Mouse (Mus musculus) embryonic facial prominence, embryonic 10.5 days (tissue): ENCODE data around the gene Lnx1. TPM values are rescaled to one million over a fixed set of nuclear protein-coding genes. Genes with fewer than 3 reads are reported as not detected.

Experiments
- DNase-seq: peaks from one replicate; pipeline ENCODE4 v3.0.0-alpha.2; 2017; ENCODE audit warnings: low spot score
- H3K27ac ChIP-seq: fragments of 300-500 bp; sonication (generic); replicated peaks from 2 replicates; pipeline ENCODE4 v1.5.1; 2016; ENCODE audit warnings: mild to moderate bottlenecking
- H3K27me3 ChIP-seq: fragments of 300-500 bp; sonication (generic); replicated peaks from 2 replicates; pipeline ENCODE4 v1.6.1; 2016; ENCODE audit warnings: low read depth, mild to moderate bottlenecking; ENCODE audit not compliant: poor library complexity, severe bottlenecking
- H3K36me3 ChIP-seq: fragments of 300-500 bp; sonication (generic); replicated peaks from 2 replicates; pipeline ENCODE4 v1.6.1; 2016; ENCODE audit warnings: mild to moderate bottlenecking, moderate library complexity
- H3K4me1 ChIP-seq: fragments of 300-500 bp; sonication (generic); 2 replicates; pipeline ENCODE4 v1.6.1; 2016
- H3K4me3 ChIP-seq: fragments of 300-500 bp; sonication (generic); 2 replicates; pipeline ENCODE4 v1.5.1; 2016; ENCODE audit warnings: mild to moderate bottlenecking, moderate library complexity
- H3K9me3 ChIP-seq: fragments of 300-500 bp; sonication (generic); 2 replicates; pipeline ENCODE4 v1.6.1; 2016; ENCODE audit warnings: mild to moderate bottlenecking
- whole genome bisulfite sequencing: fragments of 180-500 bp; shearing (Covaris S2); methylation state at CpG from one replicate; pipeline ENCODE4 v1.1.7; 2016; 5-methylcytosine and 5-hydroxymethylcytosine counted together
- polyA plus RNA-seq: library from polyadenylated mRNA; unstranded; fragments of >200 nt; fragmentation: Nextera tagmentation; extraction: Ambion mirVana; gene quantifications from 2 replicates; pipeline ENCODE4 v1.2.1, GENCODE M21; 2016

Lnx1 gene
- 1.7 TPM in 2 replicates for polyA plus RNA-seq

- Histone ChIP-seq H3K27me3 (peaks cover 17% of the 10 kb centered on the region), H3K4me1 (peaks cover 44% of the 10 kb centered on the region), H3K27ac (peak within 1 kb of the TSS; percentile 81), H3K36me3 (no peaks in the 10 kb centered on the region), H3K9me3 (no peaks in the 10 kb centered on the region), H3K4me3 (peak within 1 kb of the TSS; percentile 59)
- 48% methylated on average over 11 of the region's 11 CpGs for WGBS
- peak; percentile 39 for DNase-seq
Measured at GRCm38 (mm10) chr5:74702766-74703165, at the start of gene Lnx1. Gene Lnx1 (minus strand): TSS chr5:74702912.

- no peaks in the 10 kb centered on the region for H3K9me3 ChIP-seq
- no peaks in the 10 kb centered on the region for H3K36me3 ChIP-seq
- 93% methylated on average over 5 of the region's 5 CpGs for WGBS
- H3K27me3 ChIP-seq = no peaks in the 10 kb centered on the region
- H3K27ac ChIP-seq = no peak overlapping the region
- no peak overlapping the region for H3K4me3 ChIP-seq
- H3K4me1 ChIP-seq = peaks cover 13% of the 10 kb centered on the region
- no peak for DNase-seq
Measured at GRCm38 (mm10) chr5:74750501-74750900, 47.8 kb upstream of the Lnx1 start.

GRCm38 (mm10) chr5:74747476-74747875 lies 44.8 kb upstream of the Lnx1 start:
- Histone ChIP-seq H3K27me3 (no peaks in the 10 kb centered on the region), H3K36me3 (no peaks in the 10 kb centered on the region), H3K4me1 (no peaks in the 10 kb centered on the region), H3K27ac (no peak overlapping the region), H3K4me3 (no peak overlapping the region), H3K9me3 (no peaks in the 10 kb centered on the region)
- WGBS = 86% methylated on average over 3 of the region's 3 CpGs
- no peak for DNase-seq

DNA sequence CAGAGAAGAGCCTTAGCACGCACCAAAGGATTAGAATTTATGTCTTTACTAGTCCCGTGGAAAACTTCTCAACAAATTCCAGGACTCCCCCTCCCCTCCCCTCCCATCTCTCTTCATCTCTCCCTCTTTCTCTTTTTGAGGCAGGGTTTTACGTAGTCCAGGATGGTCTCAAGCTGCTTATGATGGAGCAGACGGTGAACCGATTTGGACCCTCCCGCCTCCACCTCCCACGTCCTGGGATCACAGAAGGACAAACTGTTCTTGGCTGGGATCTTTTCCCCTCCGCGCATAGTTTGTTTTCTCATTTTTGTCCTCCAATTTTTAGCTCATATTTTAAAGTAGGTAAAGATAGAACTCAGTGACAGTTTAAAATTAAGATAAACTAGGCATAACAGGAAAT lies 38.2 kb upstream of the Lnx1 start:
- no peaks in the 10 kb centered on the region for H3K36me3 ChIP-seq
- DNase-seq = no peak
- H3K27ac ChIP-seq = no peak overlapping the region
- no peaks in the 10 kb centered on the region for H3K9me3 ChIP-seq
- H3K4me3 ChIP-seq = no peak overlapping the region
- peaks cover 26% of the 10 kb centered on the region for H3K4me1 ChIP-seq
- no peaks in the 10 kb centered on the region for H3K27me3 ChIP-seq
- 90% methylated on average over 9 of the region's 9 CpGs for WGBS

DNA sequence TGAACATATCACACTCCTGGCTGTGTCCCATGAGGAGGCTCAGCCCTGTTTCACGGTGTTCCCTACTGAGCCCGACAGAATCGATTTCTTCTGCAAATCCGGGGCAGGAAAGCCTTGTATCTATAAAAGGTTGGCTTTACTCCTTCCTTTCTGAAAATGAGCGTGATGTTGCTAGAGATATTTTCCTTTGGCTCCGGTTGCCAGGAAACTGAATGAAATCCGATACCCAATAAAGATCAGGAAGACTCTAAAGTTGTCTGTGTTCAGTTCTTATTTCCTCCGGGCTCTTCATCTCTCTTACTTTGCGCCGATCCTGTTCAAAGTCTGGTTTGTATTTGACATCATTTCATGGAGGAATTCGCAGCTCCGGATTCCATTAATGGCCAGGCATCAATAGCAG lies 36.7 kb upstream of the Lnx1 start:
- H3K27me3 ChIP-seq = no peaks in the 10 kb centered on the region

GRCm38 (mm10) chr5:74738312-74738711 lies 35.6 kb upstream of the Lnx1 start:
- peak; percentile 60 for DNase-seq
- Histone ChIP-seq H3K4me3 (no peak overlapping the region), H3K9me3 (no peaks in the 10 kb centered on the region), H3K27ac (peak overlapping the region; percentile 65; the same call in 1 of the 2 replicates), H3K36me3 (no peaks in the 10 kb centered on the region), H3K4me1 (peaks cover 38% of the 10 kb centered on the region), H3K27me3 (0 out of 2 replicates have a peak, but pooled peaks cover 7% of the 10 kb centered on the region)
- 66% methylated on average over 3 of the region's 3 CpGs for WGBS

More for the DNA sequence above, 36.7 kb upstream of the Lnx1 start:
- Histone ChIP-seq H3K4me3 (peak overlapping the region; percentile 2; the same call in 1 of the 2 replicates), H3K27ac (no peak overlapping the region), H3K36me3 (no peaks in the 10 kb centered on the region), H3K9me3 (no peaks in the 10 kb centered on the region), H3K4me1 (peaks cover 29% of the 10 kb centered on the region)
- 56% methylated on average over 12 of the region's 12 CpGs for WGBS
- DNase-seq = no peak

DNA sequence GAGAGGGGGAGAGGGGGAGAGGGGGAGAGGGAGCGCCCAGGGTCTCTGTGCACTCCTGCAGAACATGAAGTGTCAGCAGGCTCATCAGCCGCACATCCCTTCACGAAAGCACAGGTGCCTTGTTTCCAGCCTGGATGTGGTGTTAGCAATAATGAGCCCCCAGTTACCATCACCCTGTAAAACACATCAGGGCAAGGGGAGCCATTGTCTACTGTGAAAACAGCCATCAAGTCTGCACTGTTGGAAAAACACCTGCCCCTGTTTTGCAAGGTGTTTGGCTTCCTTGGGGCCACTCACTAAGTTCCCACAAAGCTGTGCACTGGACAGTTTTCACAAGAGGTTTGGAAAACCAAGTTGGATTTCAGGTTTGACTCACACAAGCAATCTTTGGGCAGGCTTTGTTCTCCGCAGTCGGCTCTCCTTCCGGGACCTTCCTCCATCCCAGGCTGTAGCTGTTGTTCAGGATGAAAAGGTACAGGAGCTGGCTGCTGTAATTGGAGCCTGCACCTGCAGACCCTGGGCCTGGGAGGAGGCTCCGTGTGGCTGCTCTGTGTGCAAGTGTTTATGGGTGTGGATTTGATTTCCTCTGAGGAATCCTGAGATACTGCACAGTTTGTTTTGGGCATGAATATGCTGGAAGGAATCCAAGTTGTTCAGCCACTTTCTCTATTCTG lies 31.3 kb upstream of the Lnx1 start:
- Histone ChIP-seq H3K9me3 (no peaks in the 10 kb centered on the region), H3K27me3 (0 out of 2 replicates have a peak, but pooled peaks cover 10% of the 10 kb centered on the region), H3K36me3 (no peaks in the 10 kb centered on the region), H3K4me1 (peaks cover 25% of the 10 kb centered on the region), H3K4me3 (no peak overlapping the region), H3K27ac (peak overlapping the region; percentile 51)
- no peak for DNase-seq
- WGBS = 46% methylated on average over 7 of the region's 7 CpGs

GRCm38 (mm10) chr5:74732613-74733012 lies 29.9 kb upstream of the Lnx1 start:
- 0 out of 2 replicates have a peak, but pooled peaks cover 16% of the 10 kb centered on the region for H3K27me3 ChIP-seq
- DNase-seq = no peak

GRCm38 (mm10) chr5:74730601-74731000 lies 27.9 kb upstream of the Lnx1 start:
- Histone ChIP-seq H3K36me3 (no peaks in the 10 kb centered on the region), H3K4me1 (peaks cover 24% of the 10 kb centered on the region), H3K9me3 (no peaks in the 10 kb centered on the region), H3K27me3 (0 out of 2 replicates have a peak, but pooled peaks cover 16% of the 10 kb centered on the region), H3K27ac (no peak overlapping the region), H3K4me3 (no peak overlapping the region)
- no peak for DNase-seq
- 84% methylated on average over 5 of the region's 5 CpGs for WGBS

More at GRCm38 (mm10) chr5:74732613-74733012, 29.9 kb upstream of the Lnx1 start:
- H3K4me1 ChIP-seq = peaks cover 12% of the 10 kb centered on the region
- WGBS = 69% methylated on average over 8 of the region's 8 CpGs
- no peak overlapping the region for H3K4me3 ChIP-seq
- H3K36me3 ChIP-seq = no peaks in the 10 kb centered on the region
- no peak overlapping the region for H3K27ac ChIP-seq
- no peaks in the 10 kb centered on the region for H3K9me3 ChIP-seq

DNA sequence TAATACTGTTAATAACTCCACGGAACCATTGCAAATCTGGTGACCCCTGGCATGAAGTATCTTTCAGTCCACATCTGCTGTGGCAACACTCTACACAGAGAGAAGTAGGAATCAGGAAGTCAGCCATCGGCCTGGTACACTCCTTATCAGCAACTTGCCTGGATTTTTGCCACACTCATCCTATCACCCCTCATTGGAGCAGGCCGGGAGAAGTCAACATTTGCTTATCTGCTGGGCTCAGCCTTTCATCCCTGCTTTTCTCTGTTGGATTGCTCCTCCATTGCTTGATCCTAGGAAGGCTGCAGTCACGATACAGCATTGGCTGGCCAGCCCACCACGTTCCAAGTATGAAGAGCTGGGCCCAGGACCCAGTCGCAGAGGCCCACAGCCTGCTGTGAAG lies 26.9 kb upstream of the Lnx1 start:
- 86% methylated on average over 6 of the region's 6 CpGs for WGBS
- no peaks in the 10 kb centered on the region for H3K36me3 ChIP-seq
- no peak overlapping the region for H3K27ac ChIP-seq
- H3K4me3 ChIP-seq = no peak overlapping the region
- no peaks in the 10 kb centered on the region for H3K9me3 ChIP-seq
- 0 out of 2 replicates have a peak, but pooled peaks cover 16% of the 10 kb centered on the region for H3K27me3 ChIP-seq
- H3K4me1 ChIP-seq = peaks cover 26% of the 10 kb centered on the region
- no peak for DNase-seq

- Histone ChIP-seq H3K4me3 (no peak overlapping the region), H3K36me3 (no peaks in the 10 kb centered on the region), H3K4me1 (peaks cover 15% of the 10 kb centered on the region), H3K9me3 (no peaks in the 10 kb centered on the region), H3K27me3 (0 out of 2 replicates have a peak, but pooled peaks cover 8% of the 10 kb centered on the region), H3K27ac (no peak overlapping the region; the same call in 1 of the 2 replicates)
- WGBS = 83% methylated on average over 6 of the region's 6 CpGs
- DNase-seq = no peak
Measured at GRCm38 (mm10) chr5:74728186-74728585, 25.5 kb upstream of the Lnx1 start.

DNA sequence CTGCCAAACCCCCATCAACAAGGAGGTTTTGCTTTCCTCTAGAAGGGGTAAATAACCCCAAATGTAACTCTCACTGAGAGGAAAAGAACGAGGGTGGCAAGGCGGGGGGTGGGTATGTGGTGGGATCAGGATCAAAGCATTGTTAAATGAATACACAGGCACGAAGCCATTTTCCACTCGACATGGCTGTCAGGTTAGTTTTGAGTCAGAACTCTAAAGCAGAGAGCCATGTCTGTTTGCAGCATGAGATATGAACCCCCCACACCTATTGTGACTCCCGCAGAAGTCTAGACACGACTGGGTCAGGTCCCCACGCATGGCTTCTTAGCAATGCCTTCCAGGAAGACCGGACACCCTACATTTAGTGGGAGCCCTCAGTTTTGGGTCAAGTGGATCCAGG lies 24.6 kb upstream of the Lnx1 start:
- no peak overlapping the region for H3K27ac ChIP-seq
- no peaks in the 10 kb centered on the region for H3K36me3 ChIP-seq
- DNase-seq = no peak
- peaks cover 15% of the 10 kb centered on the region for H3K4me1 ChIP-seq
- H3K4me3 ChIP-seq = no peak overlapping the region
- H3K9me3 ChIP-seq = no peaks in the 10 kb centered on the region
- H3K27me3 ChIP-seq = 0 out of 2 replicates have a peak, but pooled peaks cover 5% of the 10 kb centered on the region
- 74% methylated on average over 8 of the region's 8 CpGs for WGBS

DNA sequence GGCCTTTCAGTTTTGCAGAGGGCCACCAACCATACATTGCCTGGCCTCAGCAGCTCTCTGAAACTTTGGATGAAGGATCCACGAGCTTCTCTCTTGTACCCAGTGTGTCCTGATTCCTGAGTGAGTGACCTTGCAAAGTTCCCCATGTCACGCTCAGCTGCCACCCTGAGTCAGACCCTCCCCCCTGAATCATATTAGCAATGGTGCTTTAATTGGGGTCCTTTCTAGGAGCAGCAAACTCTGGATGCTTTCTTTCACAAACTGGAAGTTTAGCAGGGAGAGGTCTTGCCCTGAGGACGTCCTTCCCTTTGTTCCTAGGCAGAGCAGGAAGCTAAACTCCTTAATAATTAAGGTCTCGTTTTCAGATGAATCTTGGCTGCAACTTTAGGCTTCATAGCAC lies 22.8 kb upstream of the Lnx1 start:
- DNase-seq = no peak
- H3K36me3 ChIP-seq = no peaks in the 10 kb centered on the region
- no peak overlapping the region for H3K27ac ChIP-seq
- H3K4me3 ChIP-seq = no peak overlapping the region
- H3K27me3 ChIP-seq = 0 out of 2 replicates have a peak, but pooled peaks cover 5% of the 10 kb centered on the region
- 27% methylated on average over 4 of the region's 4 CpGs for WGBS
- peaks cover 23% of the 10 kb centered on the region for H3K4me1 ChIP-seq
- no peaks in the 10 kb centered on the region for H3K9me3 ChIP-seq
